Mouse (Mus musculus) liver, embryonic 14.5 days (tissue): ENCODE results near the gene Rpl35a. TPM values are rescaled to one million over a fixed set of nuclear protein-coding genes. Genes with fewer than 3 reads are reported as not detected.
A peak's percentile ranks its signal among the peaks of the same experiment; 100 is the strongest.

Experiments used
- ATAC-seq: fragments of 200-750 bp; cut with Nextera tagmentation; 2 replicates; pipeline ENCODE4 v1.8.0; 2017; ENCODE audit warnings: moderate number of reproducible peaks, mild to moderate bottlenecking, moderate library complexity; ENCODE audit not compliant: insufficient read depth
- DNase-seq, 3 experiments: peaks; one replicate each; pipeline ENCODE4 v3.0.0-alpha.2; 2012 to 2013; ENCODE audit warnings: low read depth in 3 of 3, low spot score in 3 of 3
- H3K27ac ChIP-seq: fragments of 300-500 bp; sonication (generic); 2 replicates; pipeline ENCODE4 v1.5.1; 2014; ENCODE audit warnings: moderate library complexity, mild to moderate bottlenecking, control low read depth, inconsistent platforms
- H3K27me3 ChIP-seq: fragments of 300-500 bp; sonication (generic); 2 replicates; pipeline ENCODE4 v1.6.1; 2014; ENCODE audit warnings: mild to moderate bottlenecking, low read length, moderate library complexity; ENCODE audit not compliant: control insufficient read depth, insufficient read depth
- H3K36me3 ChIP-seq: fragments of 300-500 bp; sonication (generic); replicated peaks from 2 replicates; pipeline ENCODE4 v1.6.1; 2014; ENCODE audit warnings: low read depth; ENCODE audit not compliant: control insufficient read depth, insufficient read depth
- H3K4me1 ChIP-seq, 2 experiments: fragments of 200-500 bp in 1 of 2; fragments of 300-500 bp in 1 of 2; sonication (generic) in 1 of 2; replicated peaks; 2 replicates each; pipeline ENCODE4 v1.6.1; 2012 to 2014; ENCODE audit warnings: antibody characterized with exemption in 1 of 2, inconsistent platforms in 1 of 2, low read length in 1 of 2; ENCODE audit not compliant: control insufficient read depth in 2 of 2, insufficient read depth in 2 of 2
- H3K4me2 ChIP-seq: fragments of 300-500 bp; sonication (generic); 2 replicates; pipeline ENCODE4 v1.6.1; 2014; ENCODE audit warnings: low read depth, mild to moderate bottlenecking, control low read depth, moderate library complexity
- H3K4me3 ChIP-seq, 2 experiments: fragments of 200-500 bp in 1 of 2; fragments of 300-500 bp in 1 of 2; sonication (generic) in 1 of 2; 2 replicates each; pipeline ENCODE4 v1.5.1; 2012 to 2014; ENCODE audit warnings: low read depth in 2 of 2, low read length in 2 of 2, mild to moderate bottlenecking in 2 of 2, control low read depth in 1 of 2, inconsistent platforms in 1 of 2, moderate library complexity in 1 of 2; ENCODE audit not compliant: insufficient read depth in 1 of 2
- H3K9ac ChIP-seq: fragments of 300-500 bp; sonication (generic); replicated peaks from 2 replicates; pipeline ENCODE4 v1.6.1; 2014; ENCODE audit warnings: mild to moderate bottlenecking, control low read depth, moderate library complexity
- H3K9me3 ChIP-seq: fragments of 300-500 bp; sonication (generic); 2 replicates; pipeline ENCODE4 v1.6.1; 2016; ENCODE audit warnings: low read length, mixed read lengths; ENCODE audit not compliant: control insufficient read depth
- CTCF ChIP-seq: IDR thresholded peaks from 2 replicates; pipeline ENCODE4 v1.5.1; 2016; ENCODE audit warnings: antibody characterized with exemption, low read depth, control low read depth
- EP300 ChIP-seq: IDR thresholded peaks from 2 replicates; pipeline ENCODE4 v1.6.1; 2016; ENCODE audit warnings: antibody characterized with exemption, low read depth
- WGBS: fragments of 180-500 bp; shearing (Covaris S2); extraction: QIAGEN DNeasy Blood & Tissue Kit; methylation state at CpG from one replicate; pipeline ENCODE4 v1.1.7; 2014; ENCODE audit not compliant: insufficient replicate concordance; 5-methylcytosine and 5-hydroxymethylcytosine counted together
- polyA plus RNA-seq, 2 experiments: library from polyadenylated mRNA; depleted of rRNA in 1 of 2; stranded (reverse) in 1 of 2; unstranded in 1 of 2; fragments of >200 nt; fragmentation: Nextera tagmentation in 1 of 2; extraction: Ambion mirVana in 1 of 2; gene quantifications; 2 replicates each; pipeline versions ENCODE4 v1.2.1 to v1.2.3; 2012 to 2014

The Rpl35a gene
- polyA plus RNA-seq, 2 experiments = 811 to 863 TPM

DNA sequence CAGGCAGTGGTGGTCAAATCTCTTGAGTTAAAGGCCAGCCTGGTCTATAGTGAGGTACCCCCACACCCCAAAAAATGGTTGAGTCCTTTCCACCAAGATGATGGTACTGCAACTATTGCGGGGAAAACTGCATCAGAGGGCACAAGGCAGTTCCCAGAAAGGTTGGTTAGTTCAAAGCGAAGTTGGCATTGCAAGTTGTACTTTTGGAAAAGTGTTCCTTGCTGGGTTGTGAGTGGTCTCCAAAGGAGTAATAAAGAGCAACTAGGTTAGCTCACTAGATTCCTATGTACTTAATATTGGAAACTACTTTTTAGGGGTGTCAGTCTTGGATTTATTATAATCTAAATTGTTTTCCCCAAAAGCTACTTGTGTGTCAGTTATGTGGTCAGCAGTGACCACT, 4.7 kb downstream of the Rpl35a start:
- no peak overlapping the region for H3K4me3 ChIP-seq
- no peak overlapping the region for H3K27ac ChIP-seq
- peaks cover 14 to 22% of the 10 kb centered on the region in 2 experiments for H3K4me1 ChIP-seq
- 72% methylated on average over 2 of the region's 2 CpGs for WGBS
- no peak for DNase-seq
- no peak for ATAC-seq
- TF ChIP-seq CTCF (no peak), EP300 (no peak)
- no peaks in the 10 kb centered on the region for H3K27me3 ChIP-seq
- no peaks in the 10 kb centered on the region for H3K9me3 ChIP-seq
- no peak overlapping the region for H3K9ac ChIP-seq
- H3K36me3 ChIP-seq = peaks cover 30% of the 10 kb centered on the region
- no peak overlapping the region for H3K4me2 ChIP-seq

DNA sequence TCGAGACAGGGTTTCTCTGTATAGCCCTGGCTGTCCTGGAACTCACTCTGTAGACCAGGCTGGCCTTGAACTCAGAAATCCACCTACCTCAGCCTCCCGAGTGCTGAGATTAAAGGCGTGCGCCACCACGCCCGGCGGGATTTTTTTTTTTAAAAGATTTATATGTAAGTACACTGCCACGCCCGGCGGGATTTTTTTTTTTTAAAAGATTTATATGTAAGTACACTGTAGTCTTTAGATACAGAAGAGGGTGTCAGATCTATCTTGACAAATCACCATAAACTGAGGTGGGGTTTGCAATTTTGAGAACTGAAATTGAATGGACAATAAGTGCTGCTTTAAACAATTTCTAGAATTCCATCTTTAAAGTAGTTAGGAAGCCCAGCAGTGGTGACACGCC, 5.1 kb downstream of the Rpl35a start:
- peak overlapping the region; percentile 40 for H3K27ac ChIP-seq
- H3K9me3 ChIP-seq = no peaks in the 10 kb centered on the region
- no peaks in the 10 kb centered on the region for H3K27me3 ChIP-seq
- peak overlapping the region; percentile 98 for H3K4me2 ChIP-seq
- no peak overlapping the region; the same call in 1 of the 2 replicates for H3K9ac ChIP-seq
- no peak for DNase-seq
- TF ChIP-seq EP300 (no peak), CTCF (no peak)
- H3K4me3 ChIP-seq = peak overlapping the region in 1 of 2 experiments; percentile 72; a peak in 2 of 4 replicates
- WGBS = 25% methylated on average over 11 of the region's 11 CpGs
- ATAC-seq = no peak
- H3K36me3 ChIP-seq = peaks cover 30% of the 10 kb centered on the region
- peaks cover 14 to 22% of the 10 kb centered on the region in 2 experiments for H3K4me1 ChIP-seq

DNA sequence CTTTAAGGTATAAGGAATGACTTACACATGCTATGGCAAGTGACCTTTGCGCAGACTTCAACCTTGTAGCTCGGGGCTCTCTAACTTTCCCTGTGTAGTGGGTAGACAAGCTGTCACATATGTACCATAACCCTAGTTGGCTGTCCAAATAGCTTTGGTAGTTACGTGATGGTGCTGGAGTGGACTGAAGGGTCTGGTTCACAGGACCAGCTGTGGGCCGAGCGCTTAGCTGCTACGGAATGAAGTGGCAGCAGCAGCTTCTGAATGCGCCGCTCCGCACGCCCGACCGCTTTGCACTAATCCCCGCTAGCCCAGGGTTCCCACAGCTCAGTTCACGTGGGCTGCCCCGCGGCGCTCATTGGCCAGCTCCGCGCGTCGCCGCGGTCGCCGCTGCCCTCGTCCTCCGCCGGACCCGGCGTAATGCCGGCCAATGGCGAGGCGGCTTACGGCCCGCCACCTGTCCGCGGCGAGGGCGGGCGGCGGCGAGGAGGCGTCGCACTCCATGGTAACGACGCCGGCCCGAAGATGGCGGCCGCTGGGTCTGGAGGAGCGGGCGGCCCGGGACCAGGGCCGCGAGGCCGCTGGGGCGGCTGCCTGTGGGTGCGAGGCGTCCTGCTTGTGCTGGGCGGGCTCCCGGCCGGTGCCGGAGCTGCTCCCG, 5.9 kb downstream of the Rpl35a start, which contains the start of gene Lmln:
TSS of gene Lmln (plus strand) at position 498 of the 658 bp plus-strand sequence.
- TF ChIP-seq EP300 (no peak), CTCF (no peak)
- DNase-seq = peak; percentile 80 to 83 (median 81)
- H3K4me2 ChIP-seq = peak within 1 kb of the TSS; percentile 98
- H3K9me3 ChIP-seq = no peaks in the 10 kb centered on the region
- ATAC-seq = peak; percentile 92
- H3K4me3 ChIP-seq = peak within 1 kb of the TSS; percentile 72 to 89
- peaks cover 30% of the 10 kb centered on the region for H3K36me3 ChIP-seq
- peaks cover 14 to 22% of the 10 kb centered on the region in 2 experiments for H3K4me1 ChIP-seq
- peak within 1 kb of the TSS; percentile 40 for H3K27ac ChIP-seq
- H3K9ac ChIP-seq = peak within 1 kb of the TSS; percentile 62
- WGBS = under 1% methylated on average over 55 of the region's 64 CpGs
- H3K27me3 ChIP-seq = no peaks in the 10 kb centered on the region

DNA sequence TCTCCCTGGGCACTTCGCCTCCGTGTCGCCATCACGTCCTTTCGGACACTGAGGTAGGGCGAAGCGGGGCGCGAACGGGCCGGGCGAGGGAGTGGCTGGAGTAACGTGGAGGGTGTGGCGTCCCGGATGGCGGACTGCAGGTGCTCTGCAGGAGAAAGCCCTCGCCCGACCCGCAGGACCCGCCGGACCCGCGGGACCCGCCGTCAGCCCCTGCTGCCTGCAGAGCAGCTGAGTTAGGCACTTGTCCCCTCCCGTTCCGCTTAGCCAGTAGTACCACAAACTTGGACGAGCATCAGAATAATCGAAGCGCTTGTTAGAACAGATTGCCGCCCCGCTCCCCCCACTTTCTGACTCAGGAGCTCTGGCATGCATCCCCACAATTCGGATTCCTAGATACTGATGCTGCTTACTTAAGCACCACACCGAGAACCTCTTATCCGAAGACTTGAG, 6.5 kb downstream of the Rpl35a start:
- H3K9me3 ChIP-seq = no peaks in the 10 kb centered on the region
- H3K4me3 ChIP-seq = peak overlapping the region; percentile 72 to 89
- H3K4me2 ChIP-seq = peak overlapping the region; percentile 98
- H3K9ac ChIP-seq = peak overlapping the region; percentile 62
- TF ChIP-seq EP300 (no peak), CTCF (no peak)
- peaks cover 14 to 22% of the 10 kb centered on the region in 2 experiments for H3K4me1 ChIP-seq
- ATAC-seq (peak; percentile 76), DNase-seq (peak in 1 of 3 experiments; percentile 31)
- no peaks in the 10 kb centered on the region for H3K27me3 ChIP-seq
- under 1% methylated on average over 35 of the region's 35 CpGs for WGBS
- peaks cover 30% of the 10 kb centered on the region for H3K36me3 ChIP-seq
- H3K27ac ChIP-seq = 0 out of 2 replicates have a peak overlapping the region, but pooled peaks have one; percentile 22

DNA sequence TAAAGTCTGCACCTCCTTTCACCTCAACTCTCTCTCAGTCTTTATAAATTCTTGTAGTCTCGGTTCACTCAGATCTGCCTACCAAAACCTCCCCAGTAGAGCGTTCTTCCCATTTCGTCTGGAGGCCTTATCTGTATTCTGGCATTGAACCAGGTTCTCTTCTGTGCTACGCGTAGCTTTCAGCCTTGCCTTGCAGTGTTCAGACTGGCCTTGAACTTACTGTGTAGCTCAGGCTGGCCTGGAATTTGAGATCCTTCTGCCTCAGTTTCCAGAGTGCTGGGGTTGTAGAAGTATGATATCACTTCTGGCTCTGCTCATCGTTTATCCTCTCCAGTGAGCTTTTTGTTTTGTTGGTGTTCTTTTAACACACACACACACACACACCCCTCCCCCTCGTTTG, 7.0 kb downstream of the Rpl35a start:
- Histone ChIP-seq H3K4me2 (peak overlapping the region; percentile 98), H3K4me1 (peaks cover 10 to 19% of the 10 kb centered on the region in 2 experiments), H3K36me3 (peaks cover 25% of the 10 kb centered on the region), H3K27me3 (no peaks in the 10 kb centered on the region), H3K9me3 (no peaks in the 10 kb centered on the region), H3K27ac (0 out of 2 replicates have a peak overlapping the region, but pooled peaks have one; percentile 22), H3K4me3 (peak overlapping the region; percentile 72 to 89), H3K9ac (peak overlapping the region; percentile 62)
- no peak for ATAC-seq
- TF ChIP-seq EP300 = no peak
- TF ChIP-seq CTCF = no peak
- peak in 1 of 3 experiments; percentile 30 for DNase-seq
- WGBS = 13% methylated on average over 7 of the region's 7 CpGs
